Mouse (Mus musculus) forebrain, embryonic 16.5 days (tissue): ENCODE results near the gene Atxn7l3b. TPM values are rescaled to one million over a fixed set of nuclear protein-coding genes. Genes with fewer than 3 reads are reported as not detected.
A peak's percentile ranks its signal among the peaks of the same experiment; 100 is the strongest.
"Not testable (repeated sequence)": the region's sequence is repeated elsewhere in the genome, so short reads cannot be mapped to it uniquely, and the experiment has no call there.

Experiments
- ATAC-seq: fragments of 200-750 bp; cut with Nextera tagmentation; 2 replicates; pipeline ENCODE4 v1.8.0; 2017; ENCODE audit warnings: mild to moderate bottlenecking, moderate library complexity
- H3K27ac ChIP-seq: fragments of 300-500 bp; sonication (generic); 2 replicates; pipeline ENCODE4 v1.5.1; 2014; ENCODE audit warnings: low read length, control low read depth
- H3K27me3 ChIP-seq: fragments of 300-500 bp; sonication (generic); replicated peaks from 2 replicates; pipeline ENCODE4 v1.6.1; 2014; ENCODE audit warnings: low read length; ENCODE audit not compliant: control insufficient read depth, insufficient read depth
- H3K36me3 ChIP-seq: fragments of 300-500 bp; sonication (generic); 2 replicates; pipeline ENCODE4 v1.6.1; 2014; ENCODE audit not compliant: control insufficient read depth, insufficient read depth
- H3K4me1 ChIP-seq: fragments of 300-500 bp; sonication (generic); replicated peaks from 2 replicates; pipeline ENCODE4 v1.6.1; 2014; ENCODE audit warnings: low read length; ENCODE audit not compliant: control insufficient read depth, insufficient read depth
- H3K4me2 ChIP-seq: fragments of 300-500 bp; sonication (generic); 2 replicates; pipeline ENCODE4 v1.6.1; 2014; ENCODE audit warnings: mild to moderate bottlenecking, low read length, control low read depth
- H3K4me3 ChIP-seq: fragments of 300-500 bp; sonication (generic); replicated peaks from 2 replicates; pipeline ENCODE4 v1.5.1; 2014; ENCODE audit warnings: mild to moderate bottlenecking, low read length, control low read depth
- H3K9ac ChIP-seq: fragments of 300-500 bp; sonication (generic); replicated peaks from 2 replicates; pipeline ENCODE4 v1.6.1; 2014; ENCODE audit warnings: low read depth, low read length, control low read depth
- H3K9me3 ChIP-seq: fragments of 300-500 bp; sonication (generic); 2 replicates; pipeline ENCODE4 v1.6.1; 2016; ENCODE audit warnings: low read length; ENCODE audit not compliant: control insufficient read depth
- WGBS: fragments of 180-500 bp; shearing (Covaris S2); extraction: QIAGEN DNeasy Blood & Tissue Kit; methylation state at CpG from one replicate; pipeline ENCODE4 v1.1.7; 2014; 5-methylcytosine and 5-hydroxymethylcytosine counted together
- polyA plus RNA-seq: library from polyadenylated mRNA; unstranded; fragments of >200 nt; fragmentation: Nextera tagmentation; extraction: Ambion mirVana; gene quantifications from 2 replicates; pipeline ENCODE4 v1.2.1, GENCODE M21; 2015

Atxn7l3b gene
- 349 and 369 TPM in 2 replicates for polyA plus RNA-seq

- H3K9me3 ChIP-seq: no peaks in the 10 kb centered on the region
- ATAC-seq: peak; percentile 100
- H3K27ac ChIP-seq: peak within 1 kb of the TSS; percentile 96
- peak within 1 kb of the TSS; percentile 98 for H3K9ac ChIP-seq
- H3K36me3 ChIP-seq: peaks cover 11% of the 10 kb centered on the region
- no peaks in the 10 kb centered on the region for H3K27me3 ChIP-seq
- peak within 1 kb of the TSS; percentile 84 for H3K4me2 ChIP-seq
- peak within 1 kb of the TSS; percentile 81 for H3K4me3 ChIP-seq
- H3K4me1 ChIP-seq: peaks cover 25% of the 10 kb centered on the region
- under 1% methylated on average over 64 of the region's 70 CpGs for whole genome bisulfite sequencing
Measured at GRCm38 (mm10) chr10:112928452-112929221, at the start of gene Atxn7l3b. Gene Atxn7l3b (minus strand): TSS chr10:112929001.

- no peaks in the 10 kb centered on the region for H3K9me3 ChIP-seq
- no peak for ATAC-seq
- no peaks in the 10 kb centered on the region for H3K27me3 ChIP-seq
- H3K4me3 ChIP-seq: no peak overlapping the region
- H3K9ac ChIP-seq: no peak overlapping the region
- 87% methylated on average over 4 of the region's 4 CpGs for WGBS
- no peak overlapping the region for H3K4me2 ChIP-seq
- no peaks in the 10 kb centered on the region for H3K4me1 ChIP-seq
- H3K27ac ChIP-seq: no peak overlapping the region
- H3K36me3 ChIP-seq: no peaks in the 10 kb centered on the region
Measured at GRCm38 (mm10) chr10:112977586-112977985, 48.8 kb upstream of the Atxn7l3b start.

- no peaks in the 10 kb centered on the region for H3K27me3 ChIP-seq
- H3K27ac ChIP-seq: no peak overlapping the region
- no peak overlapping the region for H3K4me2 ChIP-seq
- ATAC-seq: no peak
- H3K4me3 ChIP-seq: no peak overlapping the region
- 64% methylated on average over 5 of the region's 5 CpGs for WGBS
- H3K36me3 ChIP-seq: no peaks in the 10 kb centered on the region
- no peaks in the 10 kb centered on the region for H3K4me1 ChIP-seq
- no peaks in the 10 kb centered on the region for H3K9me3 ChIP-seq
- H3K9ac ChIP-seq: no peak overlapping the region
Measured at GRCm38 (mm10) chr10:112973286-112974026, 44.7 kb upstream of the Atxn7l3b start.

DNA sequence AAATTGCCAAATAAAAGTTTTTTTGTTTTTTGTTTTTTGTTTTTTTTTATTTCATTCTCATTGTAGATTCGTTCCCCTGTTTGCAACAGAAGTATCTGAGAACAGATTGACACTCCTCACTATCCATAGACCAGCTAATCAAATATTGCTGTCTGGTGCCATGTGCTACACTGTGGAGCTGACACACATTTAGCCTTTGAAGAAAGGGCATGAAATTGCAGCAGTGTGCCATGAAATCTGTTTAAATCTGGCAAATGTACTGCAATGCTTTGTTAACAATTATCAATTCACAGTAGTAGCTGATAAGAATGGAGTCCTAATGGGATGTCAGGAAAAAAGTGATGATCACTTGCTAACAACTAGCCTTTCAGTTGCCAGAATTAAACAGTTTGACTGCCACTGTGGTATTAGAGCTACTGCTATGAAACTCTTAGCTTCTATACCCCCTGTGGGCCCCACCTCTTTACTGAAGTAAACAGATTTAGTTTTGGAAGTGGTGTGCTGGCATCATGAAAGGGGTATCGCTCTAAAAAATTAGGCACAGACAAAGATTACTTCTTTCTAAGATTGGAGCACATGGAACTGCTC lies 41.3 kb upstream of the Atxn7l3b start:
- no peaks in the 10 kb centered on the region for H3K9me3 ChIP-seq
- WGBS: 74% methylated on average over 2 of the region's 2 CpGs
- no peak overlapping the region for H3K9ac ChIP-seq
- no peak overlapping the region for H3K4me2 ChIP-seq
- no peak overlapping the region for H3K27ac ChIP-seq
- H3K4me3 ChIP-seq: no peak overlapping the region
- ATAC-seq: peak; percentile 76; the same call in 1 of the 2 replicates
- H3K36me3 ChIP-seq: no peaks in the 10 kb centered on the region
- H3K27me3 ChIP-seq: no peaks in the 10 kb centered on the region
- no peaks in the 10 kb centered on the region for H3K4me1 ChIP-seq

- no peak overlapping the region for H3K4me3 ChIP-seq
- no peak overlapping the region for H3K27ac ChIP-seq
- no peaks in the 10 kb centered on the region for H3K27me3 ChIP-seq
- 87% methylated on average over 2 of the region's 2 CpGs for WGBS
- no peaks in the 10 kb centered on the region for H3K9me3 ChIP-seq
- H3K4me1 ChIP-seq: no peaks in the 10 kb centered on the region
- no peak overlapping the region for H3K4me2 ChIP-seq
- no peaks in the 10 kb centered on the region for H3K36me3 ChIP-seq
- H3K9ac ChIP-seq: no peak overlapping the region
- ATAC-seq: no peak
Measured at GRCm38 (mm10) chr10:112967578-112967977, 38.8 kb upstream of the Atxn7l3b start.

DNA sequence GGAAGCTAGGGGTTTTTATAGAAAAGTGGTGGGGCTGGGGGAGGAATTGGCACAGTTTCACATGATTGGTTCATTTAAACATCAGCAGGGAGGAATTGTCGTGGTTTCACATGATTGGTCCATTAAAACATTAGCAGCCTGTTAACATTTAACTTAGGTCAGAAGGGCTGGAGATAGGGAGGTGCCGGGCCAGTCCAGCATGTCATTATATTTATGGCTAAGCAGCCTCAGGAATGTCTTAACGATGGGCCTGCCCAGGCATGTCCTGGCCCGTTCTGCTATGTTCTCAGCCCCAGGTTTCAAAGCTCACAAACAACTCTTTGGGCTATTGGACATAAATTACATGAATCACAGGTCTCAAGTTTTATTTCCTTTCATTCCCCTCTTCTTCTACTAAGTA lies 33.4 kb upstream of the Atxn7l3b start:
- H3K27ac ChIP-seq, H3K4me2 ChIP-seq, H3K9me3 ChIP-seq, H3K27me3 ChIP-seq, H3K36me3 ChIP-seq, H3K9ac ChIP-seq, ATAC-seq, H3K4me1 ChIP-seq, H3K4me3 ChIP-seq: not testable (repeated sequence)
- 29% methylated on average over 4 of the region's 4 CpGs for WGBS

DNA sequence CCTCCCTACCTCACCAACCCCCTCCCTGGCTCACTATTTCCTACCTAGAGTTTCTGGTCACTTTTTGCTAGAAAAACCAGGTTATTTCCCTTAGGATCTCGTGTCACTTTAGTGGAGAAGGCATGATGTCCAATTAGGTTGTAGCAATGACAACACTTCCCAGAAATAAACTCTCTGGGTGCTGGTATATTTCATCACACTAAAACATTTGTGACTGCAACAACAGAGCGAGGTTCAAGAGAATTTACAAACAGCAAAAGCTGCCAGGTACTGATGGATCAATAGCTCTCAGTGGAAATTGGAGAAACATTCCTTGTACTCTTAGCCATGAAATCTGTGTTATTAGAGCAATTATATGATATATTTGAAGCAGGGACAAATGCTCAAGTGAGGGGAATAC lies 25.3 kb upstream of the Atxn7l3b start:
- Histone ChIP-seq H3K4me1 (no peaks in the 10 kb centered on the region), H3K4me3 (no peak overlapping the region), H3K36me3 (no peaks in the 10 kb centered on the region), H3K4me2 (no peak overlapping the region), H3K27ac (no peak overlapping the region), H3K9me3 (no peaks in the 10 kb centered on the region), H3K27me3 (no peaks in the 10 kb centered on the region), H3K9ac (no peak overlapping the region)
- no peak for ATAC-seq
- 72% methylated on average over 2 of the region's 2 CpGs for WGBS

GRCm38 (mm10) chr10:112948453-112948852 lies 19.7 kb upstream of the Atxn7l3b start:
- Histone ChIP-seq H3K4me2 (no peak overlapping the region), H3K9ac (no peak overlapping the region), H3K27ac (no peak overlapping the region), H3K36me3 (no peaks in the 10 kb centered on the region), H3K4me1 (no peaks in the 10 kb centered on the region), H3K4me3 (no peak overlapping the region), H3K9me3 (no peaks in the 10 kb centered on the region), H3K27me3 (no peaks in the 10 kb centered on the region)
- no peak for ATAC-seq
- WGBS: 90% methylated on average over 3 of the region's 3 CpGs

DNA sequence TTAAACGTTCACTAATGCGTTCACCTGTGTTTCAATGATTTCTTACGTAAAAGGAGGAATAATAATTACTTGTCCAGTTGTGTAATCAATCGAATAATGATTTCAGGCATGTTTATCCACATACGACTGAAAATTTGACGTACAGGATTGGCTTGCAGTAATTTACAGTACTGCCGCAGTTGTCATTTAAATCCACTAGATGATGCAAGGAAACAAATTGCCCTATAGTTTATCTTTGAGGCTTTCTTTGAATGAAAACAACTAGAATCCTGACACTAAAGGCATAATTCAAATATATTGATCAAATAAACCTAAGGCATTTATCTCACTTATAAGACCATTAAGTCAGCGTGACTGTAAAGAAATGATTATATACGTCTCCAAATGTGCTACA lies 418 bp upstream of the Atxn7l3b start:
- peak overlapping the region; percentile 84 for H3K4me2 ChIP-seq
- H3K4me3 ChIP-seq: peak overlapping the region; percentile 81
- peak; percentile 10 for ATAC-seq
- no peaks in the 10 kb centered on the region for H3K9me3 ChIP-seq
- peak overlapping the region; percentile 96 for H3K27ac ChIP-seq
- H3K4me1 ChIP-seq: peaks cover 25% of the 10 kb centered on the region
- 33% methylated on average over 9 of the region's 9 CpGs for whole genome bisulfite sequencing
- H3K9ac ChIP-seq: peak overlapping the region; percentile 98
- H3K27me3 ChIP-seq: no peaks in the 10 kb centered on the region
- H3K36me3 ChIP-seq: peaks cover 11% of the 10 kb centered on the region
